Mouse (Mus musculus): ENCODE measurements around the gene Cacnb4.

Cacnb4 gene

GRCm38 (mm10) chr2:52518740-52519139, 157.9 kb downstream of the Cacnb4 start:
- DNase-seq (ENCODE audit: low spot score), result no peak

- DNase-seq (ENCODE audit: low spot score), result no peak
These were observed 160.1 kb downstream of the Cacnb4 start for GRCm38 (mm10) chr2:52516534-52516933.

- DNase-seq (ENCODE audit: low spot score), result no peak
These were observed 163.7 kb downstream of the Cacnb4 start for GRCm38 (mm10) chr2:52512865-52513388.

GRCm38 (mm10) chr2:52512206-52512605, 164.4 kb downstream of the Cacnb4 start:
- DNase-seq (ENCODE audit: low spot score), result no peak

GRCm38 (mm10) chr2:52511799-52512198, 164.8 kb downstream of the Cacnb4 start:
- no peak for DNase-seq (ENCODE audit: low spot score)

- DNase-seq (ENCODE audit: low spot score), result no peak
These were observed 166.7 kb downstream of the Cacnb4 start for GRCm38 (mm10) chr2:52509779-52510500.

GRCm38 (mm10) chr2:52505164-52505563, 171.5 kb downstream of the Cacnb4 start:
- no peak for DNase-seq (ENCODE audit: low spot score)

GRCm38 (mm10) chr2:52504762-52505161, 171.9 kb downstream of the Cacnb4 start:
- no peak for DNase-seq (ENCODE audit: low spot score)

GRCm38 (mm10) chr2:52499849-52500262, 176.8 kb downstream of the Cacnb4 start:
- DNase-seq (ENCODE audit: low spot score), result no peak

GRCm38 (mm10) chr2:52499101-52499537, 177.5 kb downstream of the Cacnb4 start:
- DNase-seq (ENCODE audit: low spot score), result no peak

- DNase-seq (ENCODE audit: low spot score), result no peak
These were observed 181.4 kb downstream of the Cacnb4 start for GRCm38 (mm10) chr2:52495097-52495694.

GRCm38 (mm10) chr2:52494274-52494673, 182.4 kb downstream of the Cacnb4 start:
- DNase-seq (ENCODE audit: low spot score), result no peak

GRCm38 (mm10) chr2:52492867-52493266, 183.8 kb downstream of the Cacnb4 start:
- no peak for DNase-seq (ENCODE audit: low spot score)

GRCm38 (mm10) chr2:52489840-52490239, 186.8 kb downstream of the Cacnb4 start:
- DNase-seq (ENCODE audit: low spot score), result no peak

GRCm38 (mm10) chr2:52483496-52483895, 193.1 kb downstream of the Cacnb4 start:
- no peak for DNase-seq (ENCODE audit: low spot score)

- no peak for DNase-seq (ENCODE audit: low spot score)
These were observed 196.2 kb downstream of the Cacnb4 start for GRCm38 (mm10) chr2:52480476-52480875.

- no peak for DNase-seq (ENCODE audit: low spot score)
These were observed 198.1 kb downstream of the Cacnb4 start for GRCm38 (mm10) chr2:52478501-52478900.

GRCm38 (mm10) chr2:52477550-52477907, 199.1 kb downstream of the Cacnb4 start:
- no peak for DNase-seq (ENCODE audit: low spot score)

- DNase-seq (ENCODE audit: low spot score), result no peak
These were observed 199.7 kb downstream of the Cacnb4 start for GRCm38 (mm10) chr2:52476801-52477549.

GRCm38 (mm10) chr2:52475854-52476253, 200.8 kb downstream of the Cacnb4 start:
- DNase-seq (ENCODE audit: low spot score), result no peak

- no peak for DNase-seq (ENCODE audit: low spot score)
These were observed 202.1 kb downstream of the Cacnb4 start for GRCm38 (mm10) chr2:52474570-52474969.

- no peak for DNase-seq (ENCODE audit: low spot score)
These were observed 204.9 kb downstream of the Cacnb4 start for GRCm38 (mm10) chr2:52471545-52472291.

All from ovary, postnatal 10 days (tissue).